Mouse (Mus musculus) heart, postnatal 0 days (tissue): ENCODE results near the gene Olfr686. TPM values are rescaled to one million over a fixed set of nuclear protein-coding genes. Genes with fewer than 3 reads are reported as not detected.
A peak's percentile ranks its signal among the peaks of the same experiment; 100 is the strongest.

ENCODE experiments used
- ATAC-seq: fragments of 200-750 bp; cut with Nextera tagmentation; 2 replicates; pipeline ENCODE4 v1.8.0; 2017; ENCODE audit warnings: low read depth, moderate number of reproducible peaks, moderate library complexity; ENCODE audit not compliant: insufficient read depth
- DNase-seq: peaks from one replicate; pipeline ENCODE4 v3.0.0-alpha.2; 2016; ENCODE audit warnings: low spot score
- H3K27ac ChIP-seq: fragments of 300-500 bp; sonication (generic); 2 replicates; pipeline ENCODE4 v1.5.1; 2014; ENCODE audit warnings: low read depth, mild to moderate bottlenecking
- H3K27me3 ChIP-seq: fragments of 300-500 bp; sonication (generic); 2 replicates; pipeline ENCODE4 v1.6.1; 2014; ENCODE audit warnings: low read length, mixed read lengths; ENCODE audit not compliant: control insufficient read depth, insufficient read depth
- H3K36me3 ChIP-seq: fragments of 300-500 bp; sonication (generic); replicated peaks from 2 replicates; pipeline ENCODE4 v1.6.1; 2014; ENCODE audit warnings: low read length, mixed read lengths; ENCODE audit not compliant: control insufficient read depth, insufficient read depth
- H3K4me1 ChIP-seq: fragments of 300-500 bp; sonication (generic); 2 replicates; pipeline ENCODE4 v1.6.1; 2014; ENCODE audit warnings: antibody characterized with exemption; ENCODE audit not compliant: control insufficient read depth, insufficient read depth
- H3K4me2 ChIP-seq: fragments of 300-500 bp; sonication (generic); 2 replicates; pipeline ENCODE4 v1.6.1; 2014; ENCODE audit warnings: low read depth, mild to moderate bottlenecking, low read length, moderate library complexity
- H3K4me3 ChIP-seq: fragments of 300-500 bp; sonication (generic); 2 replicates; pipeline ENCODE4 v1.5.1; 2014; ENCODE audit warnings: low read depth, low read length
- H3K9ac ChIP-seq: fragments of 300-500 bp; sonication (generic); replicated peaks from 2 replicates; pipeline ENCODE4 v1.6.1; 2014; ENCODE audit warnings: low read depth, low read length, mixed read lengths
- H3K9me3 ChIP-seq: fragments of 300-500 bp; sonication (generic); replicated peaks from 2 replicates; pipeline ENCODE4 v1.6.1; 2016; ENCODE audit warnings: low read length; ENCODE audit not compliant: control insufficient read depth
- CTCF ChIP-seq: IDR thresholded peaks from 2 replicates; pipeline ENCODE4 v1.5.1; 2016; ENCODE audit warnings: antibody characterized with exemption, control low read depth, low read depth
- EP300 ChIP-seq: IDR thresholded peaks from 2 replicates; pipeline ENCODE4 v1.6.1; 2016; ENCODE audit warnings: antibody characterized with exemption, low read depth
- WGBS: fragments of 180-500 bp; shearing (Covaris S2); extraction: QIAGEN DNeasy Blood & Tissue Kit; methylation state at CpG from one replicate; pipeline ENCODE4 v1.1.7; 2014; 5-methylcytosine and 5-hydroxymethylcytosine counted together
- polyA plus RNA-seq: library from polyadenylated mRNA; unstranded; fragments of >200 nt; fragmentation: Nextera tagmentation; extraction: Ambion mirVana; gene quantifications from 2 replicates; pipeline ENCODE4 v1.2.1, GENCODE M21; 2015
- total RNA-seq: library from RNA; depleted of rRNA; stranded (reverse); fragments of >200 nt; gene quantifications from 2 replicates; pipeline ENCODE4 v1.2.3, GENCODE M21; 2014; ENCODE audit warnings: low replicate concordance

The Olfr686 gene
- total and polyA plus RNA-seq, 2 experiments from 2014 or later, result not detected

DNA sequence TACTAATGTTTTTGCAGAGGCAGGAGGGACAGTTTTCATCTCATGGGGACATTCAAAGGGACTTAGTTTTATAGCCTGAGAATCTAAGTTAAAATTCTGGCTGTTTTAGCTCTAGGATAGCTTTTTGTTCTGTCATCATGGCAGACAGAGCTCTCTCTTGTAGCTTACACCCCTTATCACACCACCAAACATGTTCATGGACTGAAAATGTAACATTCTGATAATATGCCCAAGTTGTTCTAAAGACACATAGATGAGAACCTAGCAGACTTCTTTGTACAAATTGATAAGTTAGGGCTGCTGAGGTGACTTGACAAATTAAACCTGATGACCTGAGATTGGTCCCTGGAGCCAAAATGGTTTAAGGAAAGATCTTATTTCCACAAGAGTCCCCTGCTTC is 19.4 kb upstream of the Olfr686 start:
- H3K27me3 ChIP-seq, result no peaks in the 10 kb centered on the region
- TF ChIP-seq EP300 (no peak), CTCF (no peak)
- H3K9ac ChIP-seq, result no peak overlapping the region
- H3K4me3 ChIP-seq, result no peak overlapping the region
- no peaks in the 10 kb centered on the region for H3K36me3 ChIP-seq
- no peak for ATAC-seq
- H3K4me1 ChIP-seq, result no peaks in the 10 kb centered on the region
- H3K4me2 ChIP-seq, result no peak overlapping the region
- DNase-seq, result no peak
- H3K27ac ChIP-seq, result no peak overlapping the region
- no peaks in the 10 kb centered on the region for H3K9me3 ChIP-seq

DNA sequence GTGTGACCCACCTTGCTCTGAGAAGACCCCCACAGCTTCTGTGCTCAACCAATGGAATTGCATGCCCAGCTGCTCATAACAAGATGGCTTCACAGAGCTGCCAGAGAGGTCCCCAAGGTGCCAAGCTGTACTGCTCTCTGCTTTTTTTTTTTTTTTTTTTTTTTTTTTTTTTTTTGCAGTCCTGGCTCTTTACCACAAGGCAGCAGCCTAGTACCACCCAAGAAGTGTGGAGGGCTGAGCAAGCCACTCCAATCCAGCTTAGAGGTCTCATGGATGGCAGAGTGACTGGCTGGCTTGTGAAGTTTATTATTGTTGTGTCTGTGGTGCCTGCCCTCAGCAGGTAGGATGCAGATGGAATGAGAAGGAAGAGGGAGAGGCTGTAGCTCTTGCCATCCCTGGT is 18.8 kb upstream of the Olfr686 start:
- H3K27ac ChIP-seq, result no peak overlapping the region
- DNase-seq, result no peak
- H3K9me3 ChIP-seq, result no peaks in the 10 kb centered on the region
- no peak for TF ChIP-seq EP300
- peak; percentile 21 for TF ChIP-seq CTCF
- H3K27me3 ChIP-seq, result no peaks in the 10 kb centered on the region
- H3K4me2 ChIP-seq, result no peak overlapping the region
- no peak overlapping the region for H3K4me3 ChIP-seq
- H3K36me3 ChIP-seq, result no peaks in the 10 kb centered on the region
- no peaks in the 10 kb centered on the region for H3K4me1 ChIP-seq
- no peak overlapping the region for H3K9ac ChIP-seq
- ATAC-seq, result no peak

DNA sequence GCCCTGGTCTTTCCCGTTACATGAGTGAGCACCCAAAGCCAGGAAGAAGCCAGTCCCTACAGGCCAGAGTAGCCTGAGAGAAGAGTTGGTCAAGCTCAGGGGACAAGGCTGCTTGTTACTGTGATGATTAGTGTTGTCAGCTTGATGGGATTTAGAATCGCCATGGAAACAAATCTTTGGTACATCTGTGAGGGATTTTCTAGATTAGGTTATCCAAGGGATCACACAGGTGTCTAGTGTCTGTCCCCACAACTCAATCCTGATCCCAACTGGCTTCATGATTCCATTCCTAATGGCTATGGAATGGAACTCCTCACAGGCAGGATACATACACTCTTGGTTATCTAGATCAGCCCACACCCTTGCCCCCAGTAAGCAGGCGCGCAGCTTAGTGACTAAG is 11.0 kb upstream of the Olfr686 start:
- 63% methylated on average over 4 of the region's 4 CpGs for WGBS
- Histone ChIP-seq H3K27ac (no peak overlapping the region), H3K4me1 (no peaks in the 10 kb centered on the region), H3K9me3 (no peaks in the 10 kb centered on the region), H3K27me3 (no peaks in the 10 kb centered on the region), H3K4me3 (no peak overlapping the region), H3K9ac (no peak overlapping the region), H3K4me2 (no peak overlapping the region), H3K36me3 (no peaks in the 10 kb centered on the region)
- DNase-seq (no peak), ATAC-seq (no peak)
- no peak for TF ChIP-seq EP300
- no peak for TF ChIP-seq CTCF

DNA sequence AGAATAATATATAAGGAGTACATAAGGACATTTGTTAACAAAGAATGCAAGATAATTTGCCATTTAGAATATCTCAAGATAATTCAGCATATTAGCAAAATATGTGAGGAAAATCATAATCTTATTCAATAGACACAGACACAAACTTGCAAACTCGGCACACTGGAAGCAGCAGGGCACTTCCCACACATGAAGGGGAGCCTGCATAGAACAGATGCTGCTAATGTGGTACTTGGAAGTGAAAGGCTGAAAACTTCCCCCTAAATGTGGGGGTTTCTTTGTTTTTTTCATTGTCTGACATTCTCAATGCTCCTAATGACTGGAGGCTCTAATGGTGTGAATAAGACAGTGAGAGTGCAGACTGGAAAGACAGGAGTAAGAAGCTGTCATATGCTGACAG is 7.5 kb upstream of the Olfr686 start:
- Histone ChIP-seq H3K27ac (no peak overlapping the region), H3K4me2 (no peak overlapping the region), H3K4me1 (no peaks in the 10 kb centered on the region), H3K27me3 (no peaks in the 10 kb centered on the region), H3K9me3 (no peaks in the 10 kb centered on the region), H3K9ac (no peak overlapping the region), H3K36me3 (no peaks in the 10 kb centered on the region), H3K4me3 (no peak overlapping the region)
- ATAC-seq (no peak), DNase-seq (no peak)
- 45% methylated on average over 1 of the region's 1 CpGs for WGBS
- no peak for TF ChIP-seq EP300
- TF ChIP-seq CTCF, result no peak

DNA sequence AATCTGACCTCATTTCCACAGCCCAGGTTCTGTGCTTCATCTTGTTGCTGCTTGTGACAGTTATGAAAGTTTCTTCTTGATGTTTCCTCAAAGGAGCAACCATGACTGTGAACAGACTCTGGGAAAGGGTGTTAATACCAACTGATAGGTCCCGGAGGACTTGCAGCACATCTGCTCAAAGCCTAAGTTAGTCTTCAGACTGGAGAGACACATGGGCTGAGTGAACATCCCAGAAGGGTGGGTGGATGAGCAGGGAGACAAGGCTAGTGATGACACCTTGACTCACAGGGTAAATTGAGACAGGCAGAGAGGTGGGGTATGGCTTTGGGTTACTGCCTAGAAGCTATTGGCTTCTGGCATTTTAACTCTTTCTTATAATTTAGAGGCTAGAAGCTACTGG is 21.4 kb downstream of the Olfr686 start, which contains the start of gene Olfr685:
Gene Olfr685 (minus strand): TSS at position 101 of the 400 bp plus-strand sequence.
- H3K36me3 ChIP-seq, result no peaks in the 10 kb centered on the region
- WGBS, result 69% methylated on average over 1 of the region's 1 CpGs
- DNase-seq (no peak), ATAC-seq (no peak)
- H3K4me3 ChIP-seq, result no peak within 1 kb of the TSS
- no peak within 1 kb of the TSS for H3K4me2 ChIP-seq
- H3K9me3 ChIP-seq, result no peaks in the 10 kb centered on the region
- no peaks in the 10 kb centered on the region for H3K4me1 ChIP-seq
- H3K27ac ChIP-seq, result no peak within 1 kb of the TSS
- H3K9ac ChIP-seq, result no peak within 1 kb of the TSS
- H3K27me3 ChIP-seq, result no peaks in the 10 kb centered on the region
- TF ChIP-seq CTCF, result no peak
- TF ChIP-seq EP300, result no peak

DNA sequence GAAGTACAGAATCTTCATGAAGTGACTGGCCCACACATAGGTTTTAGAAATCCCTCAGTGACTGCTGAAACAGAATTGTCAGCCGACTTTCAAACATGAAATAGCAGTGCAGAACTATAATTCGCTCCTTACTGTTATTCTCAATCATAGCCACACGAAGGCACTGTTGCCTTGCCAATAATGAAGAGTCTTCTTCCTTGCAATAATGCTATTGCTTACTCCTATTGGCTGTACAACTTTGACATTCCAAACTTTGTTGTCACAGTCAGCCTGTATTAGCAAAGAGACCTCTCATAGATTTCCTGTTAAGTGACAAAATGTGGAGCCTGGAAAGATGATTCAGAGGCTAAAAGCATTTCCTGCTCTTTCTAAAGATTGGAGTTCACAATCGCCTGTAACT is 36.5 kb downstream of the Olfr686 start:
- no peaks in the 10 kb centered on the region for H3K9me3 ChIP-seq
- no peak overlapping the region for H3K27ac ChIP-seq
- H3K4me3 ChIP-seq, result no peak overlapping the region
- DNase-seq, result peak; percentile 14
- no peaks in the 10 kb centered on the region for H3K4me1 ChIP-seq
- WGBS, result 28% methylated on average over 4 of the region's 4 CpGs
- H3K36me3 ChIP-seq, result no peaks in the 10 kb centered on the region
- no peaks in the 10 kb centered on the region for H3K27me3 ChIP-seq
- no peak overlapping the region for H3K4me2 ChIP-seq
- ATAC-seq, result peak; percentile 39; the same call in 1 of the 2 replicates
- no peak overlapping the region for H3K9ac ChIP-seq
- peak; percentile 71 for TF ChIP-seq CTCF
- TF ChIP-seq EP300, result no peak
